Mouse (Mus musculus) layer of hippocampus, postnatal 10 days (tissue): ENCODE data around the gene Aplf. TPM values are rescaled to one million over a fixed set of nuclear protein-coding genes. Genes with fewer than 3 reads are reported as not detected.
A peak's percentile ranks its signal among the peaks of the same experiment; 100 is the strongest.

Experiments used
- DNase-seq, 2 experiments: peaks; one replicate each; pipeline ENCODE4 v3.0.0; 2021; ENCODE audit warnings: low spot score in 2 of 2
- long read RNA-seq: library from polyadenylated mRNA; stranded (forward); transcript quantifications from one replicate; pipeline ENCODE4 v2.0.0, GENCODE M21; 2023
- total RNA-seq, 2 experiments: library from RNA; stranded (reverse); gene quantifications; 2 replicates each; pipeline ENCODE4 v1.2.3; 2021

Gene Aplf
- 1 to 10 TPM; 9.1 TPM for total RNA-seq
- long read RNA-seq, partial matches to known transcripts, result 4 of 4 reads
- long read RNA-seq, other reads (novel, unspliced or antisense), result 0 of 4 reads

DNA sequence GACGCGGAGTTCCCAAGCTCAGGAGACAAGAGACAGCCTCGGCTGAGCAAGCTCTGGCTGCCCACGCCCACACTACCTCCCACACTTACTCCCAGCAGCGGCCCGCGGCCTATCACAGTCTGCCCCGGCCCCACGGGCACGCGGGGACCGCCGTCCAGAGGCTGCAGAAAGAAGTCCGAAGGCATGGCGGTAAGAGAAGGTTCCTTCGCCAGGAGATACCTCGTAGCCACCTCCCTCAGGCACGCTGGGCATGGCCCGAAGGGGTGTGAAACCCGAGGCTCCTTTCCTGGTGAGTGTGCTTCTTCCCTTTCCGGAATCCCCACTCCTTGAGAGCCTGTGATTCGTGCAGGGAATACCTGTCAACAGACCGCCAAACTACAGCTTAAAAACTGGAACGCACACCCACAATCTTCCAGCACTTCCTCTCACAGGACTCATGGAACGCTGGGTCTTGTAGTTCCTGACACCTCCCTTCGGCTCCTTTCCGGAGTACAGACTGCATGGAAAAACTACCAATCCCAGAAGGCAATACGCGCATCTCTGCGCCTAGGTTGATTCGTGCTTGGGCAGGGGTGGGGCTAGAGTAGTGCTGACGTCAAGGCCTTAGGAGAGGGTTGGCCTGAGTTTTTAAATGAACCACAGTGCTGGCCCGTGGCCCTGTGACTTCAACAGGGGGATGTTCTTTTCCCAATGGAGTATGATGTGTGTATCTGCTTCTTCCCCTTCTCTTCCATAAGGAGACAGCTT, at the start of gene Aplf:
TSS of gene Aplf (minus strand) at position 423 of the 747 bp plus-strand sequence.
- DNase-seq, result peak; percentile 79 to 86

- DNase-seq, result no peak
Measured at GRCm38 (mm10) chr6:87714091-87714490, 42.1 kb upstream of the Aplf start.

DNA sequence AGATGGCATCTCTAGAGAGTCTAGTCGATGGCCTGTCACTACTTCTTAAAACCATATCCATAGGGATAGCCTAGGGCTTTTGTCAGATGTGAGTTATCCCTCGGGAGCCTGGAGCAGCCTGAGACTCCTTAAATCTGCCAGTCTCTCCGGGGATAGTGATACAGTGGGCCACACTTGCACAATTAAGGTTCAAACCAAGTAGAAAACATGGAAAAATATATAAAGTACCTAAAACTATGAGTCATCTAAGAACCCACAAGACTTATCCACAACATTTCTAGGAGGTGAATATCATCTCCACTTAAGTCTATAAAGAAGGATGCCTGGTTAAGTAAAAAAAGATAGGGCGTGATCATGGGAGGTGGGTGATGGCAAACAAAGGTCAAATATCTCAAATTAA, 40.3 kb upstream of the Aplf start:
- no peak for DNase-seq

- no peak for DNase-seq
Measured at GRCm38 (mm10) chr6:87706246-87706645, 34.3 kb upstream of the Aplf start.

DNA sequence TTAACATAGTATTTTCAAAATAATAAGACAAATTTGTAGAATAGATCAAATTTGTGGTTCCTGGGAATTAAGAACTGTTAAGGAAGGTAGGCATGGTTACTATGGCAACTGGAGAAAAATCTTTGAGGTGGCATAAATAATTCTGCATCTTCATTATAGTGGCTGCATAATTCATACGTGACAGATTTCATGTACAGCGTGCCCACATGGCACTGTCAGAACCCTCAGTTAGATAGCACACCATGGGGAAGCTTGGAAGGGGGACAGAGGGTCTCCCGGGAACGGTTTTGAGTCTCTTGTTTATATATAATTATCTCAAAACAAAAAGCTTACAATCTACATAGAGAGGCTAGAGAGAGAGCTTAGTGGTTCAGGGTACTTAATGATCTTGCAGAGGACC, 24.6 kb upstream of the Aplf start:
- DNase-seq, result no peak

GRCm38 (mm10) chr6:87695947-87696346, 24.0 kb upstream of the Aplf start:
- no peak for DNase-seq

DNA sequence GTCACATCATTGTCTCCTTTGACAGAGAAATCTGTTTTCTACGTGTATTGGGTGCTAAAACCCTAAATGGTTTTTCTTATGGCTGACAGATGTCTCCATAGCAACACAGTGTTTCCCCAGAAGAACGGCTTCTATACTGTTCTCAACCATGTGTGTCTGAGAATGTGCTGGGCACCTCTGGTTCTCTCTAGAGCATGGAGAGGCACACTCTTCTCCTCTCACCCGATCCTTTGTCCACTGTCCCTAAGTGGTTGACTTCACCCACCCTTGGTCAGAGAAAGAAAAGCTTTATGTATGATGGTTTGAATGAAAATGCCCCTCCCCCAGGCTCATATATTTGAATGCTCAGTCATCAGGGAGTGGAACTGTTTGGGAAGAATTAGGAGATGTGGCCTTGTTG, 8.4 kb upstream of the Aplf start:
- DNase-seq, result no peak

- DNase-seq, result no peak
Measured at GRCm38 (mm10) chr6:87672661-87673060, 668 bp upstream of the Aplf start.

DNA sequence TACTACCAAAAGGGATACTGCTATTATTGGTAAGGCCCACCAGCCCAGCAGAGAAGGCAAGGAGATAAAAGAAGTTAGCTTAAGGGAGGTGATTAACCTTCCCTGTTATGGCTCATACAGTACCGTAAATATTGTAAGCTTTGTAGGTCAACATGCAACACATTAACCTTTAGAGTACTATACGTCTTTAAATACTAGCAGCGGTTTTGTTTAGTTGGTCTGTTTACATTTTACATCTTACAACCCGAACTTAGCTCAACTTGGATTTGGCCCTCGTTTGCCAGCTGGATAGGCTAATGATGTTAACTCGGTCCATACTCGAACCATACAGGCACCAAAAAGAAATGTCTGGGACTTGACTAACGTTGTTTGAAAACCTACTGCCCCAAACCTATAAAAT, 640 bp downstream of the Aplf start:
- DNase-seq, result no peak

- DNase-seq, result peak; percentile 65 to 71
Measured at GRCm38 (mm10) chr6:87669894-87670588, 2.0 kb downstream of the Aplf start.

DNA sequence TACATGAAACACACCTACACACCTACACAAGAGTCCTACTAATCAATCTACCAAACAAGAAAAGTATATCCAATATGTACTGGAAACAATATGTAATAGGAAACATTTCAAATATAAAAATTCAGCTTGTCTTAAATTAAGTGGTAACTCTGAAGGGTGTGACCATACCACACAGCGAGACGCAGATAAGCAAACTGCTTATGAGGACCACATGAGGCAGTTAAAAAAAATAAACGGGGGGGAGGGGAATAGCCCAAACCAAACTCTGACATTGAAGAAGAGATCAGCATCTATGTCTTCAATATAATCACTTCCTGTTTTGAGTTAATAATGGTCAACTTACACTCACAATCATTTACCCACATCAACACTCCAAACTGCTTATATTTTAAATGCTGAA, 3.3 kb downstream of the Aplf start:
- no peak for DNase-seq

- DNase-seq, result no peak
Measured at GRCm38 (mm10) chr6:87667804-87668203, 4.2 kb downstream of the Aplf start.

GRCm38 (mm10) chr6:87663445-87663844, 8.5 kb downstream of the Aplf start:
- no peak for DNase-seq

GRCm38 (mm10) chr6:87662197-87662596, 9.8 kb downstream of the Aplf start:
- no peak for DNase-seq

DNA sequence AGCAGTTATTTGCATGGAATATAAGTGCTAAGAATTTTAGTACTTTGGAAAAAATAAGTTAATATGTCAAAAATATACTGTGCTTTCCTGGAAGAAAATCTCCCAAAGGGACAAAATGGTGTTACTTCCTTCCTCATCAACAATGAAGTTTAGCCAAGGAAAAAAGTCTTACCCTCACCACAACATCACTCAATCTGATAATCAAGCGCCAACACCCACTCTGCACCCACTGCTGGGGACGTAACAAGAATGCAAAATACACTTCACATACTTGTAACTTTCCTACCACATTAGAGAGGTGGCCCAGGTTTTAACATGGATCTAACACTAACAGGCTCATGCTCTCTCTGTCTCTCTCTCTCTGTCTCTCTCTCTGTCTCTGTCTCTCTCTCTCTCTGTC, 10.3 kb downstream of the Aplf start:
- DNase-seq, result no peak

- DNase-seq, result no peak
Measured at GRCm38 (mm10) chr6:87658816-87659215, 13.2 kb downstream of the Aplf start.

GRCm38 (mm10) chr6:87653904-87654638, 17.9 kb downstream of the Aplf start:
- no peak for DNase-seq

DNA sequence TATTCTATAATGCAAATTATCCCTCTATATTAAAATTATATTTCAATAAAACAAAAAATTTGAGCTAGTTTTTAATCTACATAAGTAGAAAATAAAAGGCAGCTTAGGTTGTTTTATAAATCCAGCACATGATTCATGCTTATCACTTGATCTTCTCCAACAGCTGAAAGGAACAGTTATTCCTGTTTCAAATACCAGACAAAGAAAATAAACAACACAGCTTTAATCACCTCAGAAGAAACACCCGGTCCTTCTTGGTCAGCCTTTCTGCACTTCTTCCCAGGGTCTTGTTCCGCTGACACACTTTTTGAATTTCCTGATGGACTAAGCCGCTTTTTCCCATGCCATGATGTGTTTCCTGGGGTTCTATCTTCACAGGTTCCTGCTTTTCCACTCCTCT, 18.5 kb downstream of the Aplf start:
- no peak for DNase-seq

- no peak for DNase-seq
Measured at GRCm38 (mm10) chr6:87652670-87653069, 19.3 kb downstream of the Aplf start.

DNA sequence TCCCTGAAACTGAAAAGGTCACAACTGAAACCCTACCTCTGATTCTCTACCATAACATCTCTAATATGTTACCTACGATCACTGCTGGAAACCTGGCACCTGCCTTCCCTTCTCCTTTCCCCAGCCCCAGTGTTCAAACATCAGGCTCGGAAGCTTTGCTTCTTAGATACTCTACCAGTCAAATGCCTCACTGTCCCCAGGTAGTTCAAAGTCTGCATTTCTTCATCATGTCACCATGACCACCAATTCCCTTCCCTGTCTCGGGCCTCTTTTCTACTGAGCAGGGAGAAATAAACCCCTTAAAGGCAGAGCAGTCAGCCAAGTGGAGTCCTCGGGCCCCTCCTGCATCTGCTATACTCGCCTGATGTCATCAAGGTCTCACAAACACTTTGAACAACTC, 20.2 kb downstream of the Aplf start:
- no peak for DNase-seq

GRCm38 (mm10) chr6:87638134-87638660, 33.8 kb downstream of the Aplf start:
- no peak for DNase-seq

- no peak for DNase-seq
Measured at GRCm38 (mm10) chr6:87632176-87632575, 39.8 kb downstream of the Aplf start.
